ENCODE assay signal across 21 mouse cellular contexts in the genomic region with DNA sequence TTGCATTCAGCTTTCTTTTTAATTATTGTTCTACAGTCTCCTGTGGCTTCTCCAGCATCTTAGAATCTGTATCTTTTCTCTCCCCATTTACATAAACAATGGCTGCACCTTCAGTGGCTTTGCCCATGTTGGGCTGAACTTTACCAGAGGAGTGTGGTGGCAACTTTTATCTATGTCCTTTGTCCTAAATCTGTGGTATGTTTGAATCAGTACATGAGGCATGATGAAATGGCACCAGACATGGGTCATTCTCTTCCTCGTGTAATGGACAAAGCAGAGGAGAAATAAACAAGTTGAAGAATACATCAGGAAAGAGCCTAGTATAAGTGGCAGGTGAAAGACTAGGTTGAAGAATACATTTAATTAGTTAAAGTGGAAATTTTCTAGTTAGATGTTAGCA. TPM values are rescaled to one million over a fixed set of nuclear protein-coding genes. Genes with fewer than 3 reads are reported as not detected.
A peak's percentile ranks its signal among the peaks of the same experiment; 100 is the strongest.
DNase-seq lines count a peak whose midpoint lies in the region; ATAC-seq and TF ChIP-seq lines count a peak whose summit lies in the region.
"Had no signal": no experiment of that assay in that cellular context is flagged by ENCODE, and none has a peak within 500 bp of the region (broad histone marks: within the 10 kb centered on the region; RNA-seq: fewer than 3 reads in every experiment).

No protein-coding gene starts in this region.

- no peak for ATAC-seq in hindbrain, postnatal 0 days
- no peak for ATAC-seq in liver, embryonic 16.5 days (ENCODE audit: low read depth)
- ATAC-seq in liver, embryonic 12.5 days = no peak
- ATAC-seq in intestine, embryonic 16.5 days = no peak
- ATAC-seq: forebrain, embryonic 16.5 days; midbrain, embryonic 13.5 days had no signal

- 67% methylated on average over 1 of the region's 1 CpGs for WGBS in hindbrain, postnatal 0 days
- WGBS in hindbrain, embryonic 10.5 days = 78% methylated on average over 1 of the region's 1 CpGs
- WGBS in liver, embryonic 16.5 days (ENCODE audit: insufficient replicate concordance) = 50% methylated on average over 1 of the region's 1 CpGs
- WGBS in liver, embryonic 12.5 days (ENCODE audit: insufficient replicate concordance) = 65% methylated on average over 1 of the region's 1 CpGs
- 77% methylated on average over 1 of the region's 1 CpGs for WGBS in intestine, embryonic 16.5 days

- H3K4me2 ChIP-seq in hindbrain, postnatal 0 days (ENCODE audit: low read depth, low read length) = 0 out of 2 replicates have a peak overlapping the region, but pooled peaks have one; percentile 24
- 0 out of 2 replicates have a peak overlapping the region, but pooled peaks have one; percentile 6 for H3K4me2 ChIP-seq in liver, embryonic 16.5 days (ENCODE audit: low read depth, low read length)
- no peak overlapping the region for H3K4me2 ChIP-seq in liver, embryonic 12.5 days
- H3K4me2 ChIP-seq in myocyte (ENCODE audit: low read depth) = peak overlapping the region; percentile 41
- no peak overlapping the region for H3K4me2 ChIP-seq in intestine, embryonic 16.5 days (ENCODE audit: low read depth, low read length)
- H3K4me2 ChIP-seq: embryonic facial prominence, embryonic 15.5 days; heart, embryonic 15.5 days; midbrain, embryonic 13.5 days had no signal

- H3K79me2 ChIP-seq in myocyte (ENCODE audit: control insufficient read depth, insufficient read depth) = no peaks in the 10 kb centered on the region

- no peak for TF ChIP-seq CTCF in hindbrain, postnatal 0 days (IDR thresholded peaks at IDR 0.05; ENCODE audit: low read depth)

- no peak overlapping the region for H3K9ac ChIP-seq in hindbrain, postnatal 0 days (replicated peaks; ENCODE audit: low read length)
- no peak overlapping the region for H3K9ac ChIP-seq in liver, embryonic 16.5 days (ENCODE audit: low read depth, low read length)
- H3K9ac ChIP-seq in liver, embryonic 12.5 days = no peak overlapping the region
- no peak overlapping the region for H3K9ac ChIP-seq in intestine, embryonic 16.5 days (ENCODE audit: low read depth, low read length)
- H3K9ac ChIP-seq: embryonic facial prominence, embryonic 15.5 days; heart, embryonic 15.5 days; liver, embryonic 14.5 days; midbrain, embryonic 13.5 days had no signal

- no peaks in the 10 kb centered on the region for H3K36me3 ChIP-seq in hindbrain, postnatal 0 days (ENCODE audit: insufficient read depth, low read length)
- no peaks in the 10 kb centered on the region for H3K36me3 ChIP-seq in hindbrain, embryonic 10.5 days
- no peaks in the 10 kb centered on the region for H3K36me3 ChIP-seq in liver, embryonic 16.5 days (ENCODE audit: control insufficient read depth, insufficient read depth)
- no peaks in the 10 kb centered on the region for H3K36me3 ChIP-seq in liver, embryonic 12.5 days
- no peaks in the 10 kb centered on the region for H3K36me3 ChIP-seq in myocyte (ENCODE audit: control insufficient read depth, insufficient read depth)
- H3K36me3 ChIP-seq in intestine, embryonic 16.5 days (ENCODE audit: control insufficient read depth, insufficient read depth, low read length) = no peaks in the 10 kb centered on the region
- H3K36me3 ChIP-seq: embryonic facial prominence, embryonic 15.5 days; heart, embryonic 15.5 days; midbrain, embryonic 13.5 days had no signal

- H3K27me3 ChIP-seq in hindbrain, postnatal 0 days (ENCODE audit: insufficient read depth, low read length) = no peaks in the 10 kb centered on the region
- no peaks in the 10 kb centered on the region for H3K27me3 ChIP-seq in hindbrain, embryonic 10.5 days (ENCODE audit: insufficient read depth, poor library complexity, severe bottlenecking)
- H3K27me3 ChIP-seq in liver, embryonic 16.5 days (ENCODE audit: control insufficient read depth, insufficient read depth, low read depth, low read length) = no peaks in the 10 kb centered on the region
- H3K27me3 ChIP-seq in liver, embryonic 12.5 days (replicated peaks) = no peaks in the 10 kb centered on the region
- H3K27me3 ChIP-seq in myocyte (ENCODE audit: control insufficient read depth, insufficient read depth, insufficient read length) = no peaks in the 10 kb centered on the region
- H3K27me3 ChIP-seq in intestine, embryonic 16.5 days (replicated peaks; ENCODE audit: control insufficient read depth, insufficient read depth, low read length) = no peaks in the 10 kb centered on the region
- H3K27me3 ChIP-seq: embryonic facial prominence, embryonic 15.5 days; heart, embryonic 15.5 days; megakaryocyte, embryonic 14.5 days; midbrain, embryonic 13.5 days had no signal

- no peaks in the 10 kb centered on the region for H3K9me3 ChIP-seq in hindbrain, postnatal 0 days (ENCODE audit: low read length)
- H3K9me3 ChIP-seq in hindbrain, embryonic 10.5 days = no peaks in the 10 kb centered on the region
- H3K9me3 ChIP-seq in liver, embryonic 16.5 days (replicated peaks; ENCODE audit: control insufficient read depth, low read length) = no peaks in the 10 kb centered on the region
- no peaks in the 10 kb centered on the region for H3K9me3 ChIP-seq in liver, embryonic 12.5 days (replicated peaks)
- H3K9me3 ChIP-seq in intestine, embryonic 16.5 days (ENCODE audit: control insufficient read depth, low read length) = no peaks in the 10 kb centered on the region
- H3K9me3 ChIP-seq: embryonic facial prominence, embryonic 15.5 days; heart, embryonic 15.5 days; megakaryocyte, embryonic 14.5 days; midbrain, embryonic 13.5 days had no signal

- no peak overlapping the region for H3ac ChIP-seq in myocyte (ENCODE audit: control insufficient read depth, insufficient read length)

- no peaks in the 10 kb centered on the region for H3K4me1 ChIP-seq in hindbrain, postnatal 0 days (ENCODE audit: insufficient read depth, low read length)
- peaks cover 51% of the 10 kb centered on the region for H3K4me1 ChIP-seq in hindbrain, embryonic 10.5 days (replicated peaks)
- no peaks in the 10 kb centered on the region for H3K4me1 ChIP-seq in liver, embryonic 16.5 days (ENCODE audit: control insufficient read depth, low read depth, low read length)
- H3K4me1 ChIP-seq in liver, embryonic 12.5 days = no peaks in the 10 kb centered on the region
- no peaks in the 10 kb centered on the region for H3K4me1 ChIP-seq in intestine, embryonic 16.5 days (ENCODE audit: control insufficient read depth, insufficient read depth, low read length)
- H3K4me1 ChIP-seq: megakaryocyte, embryonic 14.5 days had no signal

- DNase-seq in hindbrain, postnatal 0 days (ENCODE audit: low spot score) = no peak
- no peak for DNase-seq in hindbrain, embryonic 10.5 days (ENCODE audit: low spot score)
- DNase-seq in Muller cell, postnatal 12 days (ENCODE audit: inconsistent ontology term) = peak; percentile 54
- DNase-seq: adrenal gland, postnatal 36 days; cerebellum, adult 9-10 months; gastrocnemius, postnatal 25 days; heart, adult 18-20 months; heart, postnatal 4 days; kidney, adult 11 months; thymus, adult 18-20 months had no signal

- no peak for TF ChIP-seq POLR2A in myocyte (IDR thresholded peaks at IDR 0.05; ENCODE audit: insufficient read length, low read depth)

- H3K27ac ChIP-seq in hindbrain, postnatal 0 days = no peak overlapping the region
- H3K27ac ChIP-seq in hindbrain, embryonic 10.5 days = no peak overlapping the region
- no peak overlapping the region for H3K27ac ChIP-seq in liver, embryonic 16.5 days (ENCODE audit: low read length)
- H3K27ac ChIP-seq in liver, embryonic 12.5 days = no peak overlapping the region
- no peak overlapping the region for H3K27ac ChIP-seq in intestine, embryonic 16.5 days (ENCODE audit: low read length)
- H3K27ac ChIP-seq: embryonic facial prominence, embryonic 15.5 days; heart, embryonic 15.5 days; kidney, postnatal 0 days; liver, embryonic 14.5 days; midbrain, embryonic 13.5 days had no signal

- no peak overlapping the region for H3K4me3 ChIP-seq in hindbrain, postnatal 0 days (ENCODE audit: low read length)
- no peak overlapping the region for H3K4me3 ChIP-seq in hindbrain, embryonic 10.5 days
- H3K4me3 ChIP-seq in liver, embryonic 16.5 days (ENCODE audit: low read depth, low read length) = no peak overlapping the region
- H3K4me3 ChIP-seq in liver, embryonic 12.5 days = no peak overlapping the region
- H3K4me3 ChIP-seq in myocyte = no peak overlapping the region
- H3K4me3 ChIP-seq in intestine, embryonic 16.5 days (ENCODE audit: low read length) = no peak overlapping the region
- H3K4me3 ChIP-seq: embryonic facial prominence, embryonic 15.5 days; heart, embryonic 15.5 days; megakaryocyte, embryonic 14.5 days; midbrain, embryonic 13.5 days had no signal

TF ChIP-seq in myocyte, 11 proteins besides CTCF, POLR2A, EP300 and RAD21:
- TF ChIP-seq TCF12 (IDR thresholded peaks at IDR 0.05; ENCODE audit: insufficient read depth, poor library complexity, severe bottlenecking) (no peak), SRF (IDR thresholded peaks at IDR 0.05; ENCODE audit: control insufficient read depth, insufficient read length, low read depth) (no peak), USF1 (IDR thresholded peaks at IDR 0.05; ENCODE audit: low read depth) (no peak), TCF3 (IDR thresholded peaks at IDR 0.05; ENCODE audit: insufficient read length, low read depth) (no peak), CEBPB (IDR thresholded peaks at IDR 0.05; ENCODE audit: insufficient read depth, poor library complexity, severe bottlenecking) (no peak), MYOG (IDR thresholded peaks at IDR 0.05; ENCODE audit: control insufficient read depth in 1 of 3, insufficient read depth in 1 of 3, insufficient read length in 2 of 3, low read depth in 2 of 3) (no peak), REST (IDR thresholded peaks at IDR 0.05; ENCODE audit: insufficient read depth, insufficient read length) (no peak), MYOD1 (IDR thresholded peaks at IDR 0.05; ENCODE audit: control insufficient read depth in 1 of 3, insufficient read length in 2 of 3, low read depth in 2 of 3) (no peak), MAX (IDR thresholded peaks at IDR 0.05; ENCODE audit: low read depth) (no peak), E2F4 (IDR thresholded peaks at IDR 0.05; ENCODE audit: insufficient read depth) (no peak), POLR2AphosphoS2 (IDR thresholded peaks at IDR 0.05; ENCODE audit: insufficient read length, low read depth) (no peak)

RNA-seq across cellular contexts. Expression of gene Cp, which starts 2.1 kb away (rescaled TPM):
- total RNA-seq in hindbrain, postnatal 0 days (2014; rRNA removed) = 19.1 and 20.6 TPM in 2 replicates
- polyA plus RNA-seq in hindbrain, postnatal 0 days (2015; fragmentation: Nextera tagmentation; extraction: Ambion mirVana) = 15.0 and 18.7 TPM in 2 replicates
- polyA plus RNA-seq in hindbrain, embryonic 10.5 days (2016; fragmentation: Nextera tagmentation; extraction: Ambion mirVana) = 5.6 and 11.4 TPM in 2 replicates
- 65.7 and 75.8 TPM in 2 replicates for polyA plus RNA-seq in liver, embryonic 16.5 days (2015; fragmentation: Nextera tagmentation; extraction: Ambion mirVana)
- polyA plus RNA-seq in liver, embryonic 12.5 days (2016; fragmentation: Nextera tagmentation; extraction: Ambion mirVana) = 0.68 and 0.77 TPM in 2 replicates
- polyA plus RNA-seq in myocyte (2012; fragmentation: generic; extraction: Trizol) = 3.7 TPM
- 1.4 and 1.8 TPM in 2 replicates for polyA plus RNA-seq in intestine, embryonic 16.5 days (2015; fragmentation: Nextera tagmentation; extraction: Ambion mirVana)

Comparison
In these comparisons a context has a peak if more than half of its experiments do, and no peak if none do; other contexts are left out.
1. H3K4me2 ChIP-seq: peak in hindbrain, postnatal 0 days (single experiment), liver, embryonic 16.5 days (single experiment) and myocyte (single experiment); none in liver, embryonic 12.5 days (single experiment) and intestine, embryonic 16.5 days (single experiment).